Mouse (Mus musculus): ENCODE measurements at regions not wholly inside any gene's neighbourhood (a gene's known extent, or its start where the extent isn't known, plus 50 kb on each side); places are given as distances from the start of the nearest gene placed in this dataset.

GRCm38 (mm10) chr1:43251356-43251755 is 54.6 kb upstream of the Fhl2 start:
- TF ChIP-seq CTCF (IDR thresholded peaks at IDR 0.05 in 2 of 3, conservative IDR thresholded peaks at IDR 0.05 in 1 of 3; ENCODE audit: control insufficient read depth in 1 of 3, insufficient read depth in 1 of 3, low read depth in 2 of 3, low read length in 3 of 3, poor library complexity in 1 of 3, severe bottlenecking in 1 of 3), result no peak
- no peak for TF ChIP-seq POLR2A (IDR thresholded peaks at IDR 0.05; ENCODE audit: control insufficient read depth in 1 of 2, insufficient read depth in 1 of 2, low read depth in 1 of 2, low read length in 2 of 2, poor library complexity in 1 of 2)
- TF ChIP-seq JUND (IDR thresholded peaks at IDR 0.05; ENCODE audit: low read depth, low read length), result no peak
- TF ChIP-seq BHLHE40 (IDR thresholded peaks at IDR 0.05; ENCODE audit: borderline replicate concordance, low read depth, low read length), result no peak
- TF ChIP-seq SIN3A (IDR thresholded peaks at IDR 0.05; ENCODE audit: low read length), result no peak
- TF ChIP-seq TCF12 (IDR thresholded peaks at IDR 0.05; ENCODE audit: low read depth, low read length), result no peak
- no peak for TF ChIP-seq CHD2 (IDR thresholded peaks at IDR 0.05; ENCODE audit: low read length)
- no peak for TF ChIP-seq CHD1 (IDR thresholded peaks at IDR 0.05; ENCODE audit: low read depth, low read length)
- TF ChIP-seq TBP (IDR thresholded peaks at IDR 0.05; ENCODE audit: low read depth, low read length), result no peak
- TF ChIP-seq TAL1 (IDR thresholded peaks at IDR 0.05; ENCODE audit: low read length), result no peak
- no peak for TF ChIP-seq SMC3 (IDR thresholded peaks at IDR 0.05; ENCODE audit: low read depth, low read length)
